Mouse (Mus musculus) layer of hippocampus, adult 18-20 months (tissue): ENCODE results near the gene Nrg3. TPM values are rescaled to one million over a fixed set of nuclear protein-coding genes. Genes with fewer than 3 reads are reported as not detected.

Experiments used
- DNase-seq, 2 experiments: peaks; one replicate each; pipeline ENCODE4 v3.0.0; 2022; ENCODE audit warnings: low spot score in 2 of 2
- long read RNA-seq: library from polyadenylated mRNA; stranded (forward); transcript quantifications from one replicate; pipeline ENCODE4 v2.0.0, GENCODE M21; 2021
- total RNA-seq, 2 experiments: library from RNA; stranded (reverse); gene quantifications; 2 replicates each; pipeline ENCODE4 v1.2.3; 2021

Nrg3 gene
- 10 to 100 TPM; 52.0 to 58.2 TPM for total RNA-seq
- long read RNA-seq, partial matches to known transcripts = 1 of 7 reads
- long read RNA-seq, other reads (novel, unspliced or antisense) = 6 of 7 reads

GRCm38 (mm10) chr14:39472790-39473761 is at the start of gene Nrg3:
Nrg3 (minus strand) TSS chr14:39473088.
- peak; percentile 36 to 74 for DNase-seq

- DNase-seq = peak in 1 of 2 experiments; percentile 30
Observed at GRCm38 (mm10) chr14:39508956-39509355, 36.1 kb upstream of the Nrg3 start.

- DNase-seq = peak; percentile 31 to 72
Observed at GRCm38 (mm10) chr14:39473771-39474211, 903 bp upstream of the Nrg3 start.

- peak; percentile 23 to 45 for DNase-seq
Observed at GRCm38 (mm10) chr14:39472146-39472751, 639 bp downstream of the Nrg3 start.

GRCm38 (mm10) chr14:39471236-39471981 is 1.5 kb downstream of the Nrg3 start:
- DNase-seq = peak in 1 of 2 experiments; percentile 36

GRCm38 (mm10) chr14:39445501-39445900 is 27.4 kb downstream of the Nrg3 start:
- no peak for DNase-seq

GRCm38 (mm10) chr14:39428503-39428902 is 44.4 kb downstream of the Nrg3 start:
- no peak for DNase-seq

- DNase-seq = no peak
Observed at GRCm38 (mm10) chr14:39421874-39422273, 51.0 kb downstream of the Nrg3 start.

- peak in 1 of 2 experiments; percentile 50 for DNase-seq
Observed at GRCm38 (mm10) chr14:39413270-39413669, 59.6 kb downstream of the Nrg3 start.

GRCm38 (mm10) chr14:39386845-39387244 is 86.0 kb downstream of the Nrg3 start:
- DNase-seq = no peak

GRCm38 (mm10) chr14:39381321-39381720 is 91.6 kb downstream of the Nrg3 start:
- no peak for DNase-seq

GRCm38 (mm10) chr14:39373220-39373619 is 99.7 kb downstream of the Nrg3 start:
- DNase-seq = no peak

GRCm38 (mm10) chr14:39356251-39356650 is 116.6 kb downstream of the Nrg3 start:
- no peak for DNase-seq

- DNase-seq = no peak
Observed at GRCm38 (mm10) chr14:39351979-39352737, 120.7 kb downstream of the Nrg3 start.

GRCm38 (mm10) chr14:39317424-39318110 is 155.3 kb downstream of the Nrg3 start:
- peak; percentile 53 to 81 for DNase-seq

GRCm38 (mm10) chr14:39314111-39314510 is 158.8 kb downstream of the Nrg3 start:
- DNase-seq = no peak

- DNase-seq = no peak
Observed at GRCm38 (mm10) chr14:39265121-39265520, 207.8 kb downstream of the Nrg3 start.

GRCm38 (mm10) chr14:39264422-39264821 is 208.5 kb downstream of the Nrg3 start:
- peak in 1 of 2 experiments; percentile 59 for DNase-seq

GRCm38 (mm10) chr14:39261016-39261415 is 211.9 kb downstream of the Nrg3 start:
- DNase-seq = no peak

- DNase-seq = no peak
Observed at GRCm38 (mm10) chr14:39255391-39255790, 217.5 kb downstream of the Nrg3 start.
